Mouse (Mus musculus) hindbrain, postnatal 0 days (tissue): ENCODE measurements at regions not wholly inside any gene's neighbourhood (a gene's known extent, or its start where the extent isn't known, plus 50 kb on each side); places are given as distances from the start of the nearest gene placed in this dataset.
A peak's percentile ranks its signal among the peaks of the same experiment; 100 is the strongest.

Source experiments
- ATAC-seq: fragments of 200-750 bp; cut with Nextera tagmentation; 2 replicates; pipeline ENCODE4 v1.8.0; 2017; ENCODE audit warnings: mild to moderate bottlenecking, moderate TSS enrichment, moderate library complexity
- DNase-seq: peaks from one replicate; pipeline ENCODE4 v3.0.0-alpha.2; 2015; ENCODE audit warnings: low spot score
- H3K27ac ChIP-seq: fragments of 300-500 bp; sonication (generic); 2 replicates; pipeline ENCODE4 v1.5.1; 2014; ENCODE audit warnings: mild to moderate bottlenecking
- H3K27me3 ChIP-seq: fragments of 300-500 bp; sonication (generic); 2 replicates; pipeline ENCODE4 v1.6.1; 2014; ENCODE audit warnings: low read length, mixed read lengths; ENCODE audit not compliant: insufficient read depth
- H3K36me3 ChIP-seq: fragments of 300-500 bp; sonication (generic); 2 replicates; pipeline ENCODE4 v1.6.1; 2014; ENCODE audit warnings: low read length, mixed read lengths; ENCODE audit not compliant: insufficient read depth
- H3K4me1 ChIP-seq: fragments of 300-500 bp; sonication (generic); 2 replicates; pipeline ENCODE4 v1.6.1; 2014; ENCODE audit warnings: antibody characterized with exemption, low read length, mixed read lengths; ENCODE audit not compliant: insufficient read depth
- H3K4me2 ChIP-seq: fragments of 300-500 bp; sonication (generic); 2 replicates; pipeline ENCODE4 v1.6.1; 2014; ENCODE audit warnings: low read depth, mild to moderate bottlenecking, low read length, moderate library complexity, mixed read lengths
- H3K4me3 ChIP-seq: fragments of 300-500 bp; sonication (generic); 2 replicates; pipeline ENCODE4 v1.5.1; 2014; ENCODE audit warnings: low read length
- H3K9ac ChIP-seq: fragments of 300-500 bp; sonication (generic); replicated peaks from 2 replicates; pipeline ENCODE4 v1.6.1; 2014; ENCODE audit warnings: mild to moderate bottlenecking, low read length, moderate library complexity, mixed read lengths
- H3K9me3 ChIP-seq: fragments of 300-500 bp; sonication (generic); 2 replicates; pipeline ENCODE4 v1.6.1; 2016; ENCODE audit warnings: low read length, mixed read lengths
- CTCF ChIP-seq: IDR thresholded peaks from 2 replicates; pipeline ENCODE4 v1.5.1; 2016; ENCODE audit warnings: antibody characterized with exemption, control low read depth, low read depth
- WGBS: fragments of 180-500 bp; shearing (Covaris S2); extraction: QIAGEN DNeasy Blood & Tissue Kit; methylation state at CpG from one replicate; pipeline ENCODE4 v1.1.7; 2014; 5-methylcytosine and 5-hydroxymethylcytosine counted together

DNA sequence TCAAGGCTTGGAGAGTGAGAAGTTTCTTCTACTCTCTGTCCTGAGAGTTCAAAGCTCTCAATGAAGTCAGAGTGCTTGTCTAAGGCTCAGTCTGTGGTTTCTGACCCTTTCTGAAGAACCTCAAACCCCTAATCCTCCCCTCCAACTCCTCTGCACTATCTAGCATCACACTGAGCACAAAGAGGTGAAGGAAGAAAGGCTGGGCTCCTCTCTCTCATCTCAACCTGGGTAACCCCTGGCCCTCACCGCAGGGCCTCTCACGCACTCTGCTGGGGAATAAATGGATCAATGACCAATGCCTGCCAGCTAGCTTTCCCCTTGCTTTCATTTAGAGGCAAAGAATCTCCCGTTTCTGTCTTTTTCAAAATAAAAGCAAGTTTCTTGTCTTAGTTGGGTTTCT, 150.8 kb downstream of the Dad1 start:
- DNase-seq, result no peak
- TF ChIP-seq CTCF, result no peak
- 58% methylated on average over 3 of the region's 3 CpGs for WGBS

DNA sequence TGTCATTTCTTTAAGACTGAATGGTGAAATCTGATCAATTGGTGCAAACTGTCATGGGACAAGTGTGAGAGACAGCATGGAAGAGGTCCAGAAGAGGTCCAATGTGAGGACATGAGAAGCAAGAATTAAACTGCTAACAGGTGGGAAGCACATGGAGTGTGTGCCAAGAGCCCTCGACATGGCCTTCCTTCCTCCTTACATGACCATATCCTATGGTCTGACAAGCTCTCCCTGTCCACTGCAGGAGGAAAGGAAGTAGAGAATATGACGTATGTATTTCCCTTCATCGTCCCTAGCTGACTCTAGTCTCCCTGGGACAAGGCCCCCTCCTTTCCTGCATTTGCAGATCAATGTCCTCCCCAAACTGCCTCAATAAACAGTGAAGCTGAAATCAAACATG, 152.1 kb downstream of the Dad1 start:
- Histone ChIP-seq H3K9me3 (no peaks in the 10 kb centered on the region), H3K27ac (no peak overlapping the region), H3K9ac (no peak overlapping the region), H3K4me3 (no peak overlapping the region), H3K36me3 (no peaks in the 10 kb centered on the region), H3K27me3 (no peaks in the 10 kb centered on the region), H3K4me2 (no peak overlapping the region), H3K4me1 (no peaks in the 10 kb centered on the region)
- ATAC-seq (no peak), DNase-seq (no peak)
- 42% methylated on average over 3 of the region's 3 CpGs for WGBS
- no peak for TF ChIP-seq CTCF

More for the DNA sequence above, 150.8 kb downstream of the Dad1 start:
- ATAC-seq, result no peak
- Histone ChIP-seq H3K36me3 (no peaks in the 10 kb centered on the region), H3K27ac (no peak overlapping the region), H3K4me1 (peaks cover under 1% of the 10 kb centered on the region), H3K4me3 (no peak overlapping the region), H3K9me3 (no peaks in the 10 kb centered on the region), H3K4me2 (no peak overlapping the region), H3K27me3 (no peaks in the 10 kb centered on the region), H3K9ac (no peak overlapping the region)

GRCm38 (mm10) chr14:54099360-54099759, 154.5 kb downstream of the Dad1 start:
- 89% methylated on average over 6 of the region's 6 CpGs for WGBS
- Histone ChIP-seq H3K9ac (no peak overlapping the region), H3K27ac (no peak overlapping the region), H3K4me1 (no peaks in the 10 kb centered on the region), H3K9me3 (no peaks in the 10 kb centered on the region), H3K4me2 (no peak overlapping the region), H3K27me3 (no peaks in the 10 kb centered on the region), H3K36me3 (no peaks in the 10 kb centered on the region), H3K4me3 (no peak overlapping the region)
- no peak for DNase-seq
- ATAC-seq, result no peak
- TF ChIP-seq CTCF, result no peak

DNA sequence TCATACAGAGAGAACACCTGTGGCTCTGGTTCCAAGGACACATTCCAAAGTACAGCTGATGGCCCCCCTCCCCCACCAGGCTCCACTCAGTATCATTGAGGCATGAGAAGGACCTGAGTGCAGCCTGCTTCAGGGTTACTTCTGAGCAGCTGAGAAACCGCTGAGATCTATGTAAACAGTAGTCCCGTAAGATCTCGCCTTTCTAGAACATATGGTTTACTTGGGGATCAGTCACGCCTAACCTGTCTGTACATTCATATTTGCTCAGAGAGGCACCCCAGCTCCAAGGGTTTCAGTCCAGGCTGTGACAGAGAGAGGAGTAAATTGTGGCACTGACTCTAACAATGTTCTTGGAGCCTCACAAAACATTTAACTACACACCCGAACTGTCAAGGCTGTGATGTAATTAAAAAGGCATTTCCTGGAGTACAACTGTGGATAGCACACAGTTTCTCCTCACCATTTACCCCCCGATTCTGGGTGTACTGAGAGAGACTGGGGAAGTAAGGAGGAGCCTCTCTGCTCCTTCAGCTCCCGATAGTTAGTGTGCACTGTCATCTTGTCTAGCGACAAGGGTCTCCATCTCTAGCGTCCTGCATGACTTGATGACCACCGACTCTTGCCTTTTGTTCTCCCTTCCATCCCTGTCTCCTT, 155.7 kb downstream of the Dad1 start:
- Histone ChIP-seq H3K36me3 (no peaks in the 10 kb centered on the region), H3K9me3 (no peaks in the 10 kb centered on the region), H3K9ac (no peak overlapping the region), H3K4me2 (no peak overlapping the region), H3K4me1 (no peaks in the 10 kb centered on the region), H3K4me3 (no peak overlapping the region), H3K27ac (no peak overlapping the region), H3K27me3 (no peaks in the 10 kb centered on the region)
- no peak for TF ChIP-seq CTCF
- DNase-seq, result no peak
- 77% methylated on average over 10 of the region's 10 CpGs for WGBS
- ATAC-seq, result no peak

GRCm38 (mm10) chr14:54097026-54097425, 156.9 kb downstream of the Dad1 start:
- no peaks in the 10 kb centered on the region for H3K9me3 ChIP-seq
- no peak overlapping the region for H3K9ac ChIP-seq
- no peaks in the 10 kb centered on the region for H3K36me3 ChIP-seq
- no peak for DNase-seq
- no peak overlapping the region for H3K4me2 ChIP-seq
- H3K27me3 ChIP-seq, result no peaks in the 10 kb centered on the region
- no peak overlapping the region for H3K4me3 ChIP-seq
- WGBS, result 65% methylated on average over 2 of the region's 2 CpGs
- H3K27ac ChIP-seq, result no peak overlapping the region
- ATAC-seq, result no peak
- H3K4me1 ChIP-seq, result no peaks in the 10 kb centered on the region
- no peak for TF ChIP-seq CTCF

DNA sequence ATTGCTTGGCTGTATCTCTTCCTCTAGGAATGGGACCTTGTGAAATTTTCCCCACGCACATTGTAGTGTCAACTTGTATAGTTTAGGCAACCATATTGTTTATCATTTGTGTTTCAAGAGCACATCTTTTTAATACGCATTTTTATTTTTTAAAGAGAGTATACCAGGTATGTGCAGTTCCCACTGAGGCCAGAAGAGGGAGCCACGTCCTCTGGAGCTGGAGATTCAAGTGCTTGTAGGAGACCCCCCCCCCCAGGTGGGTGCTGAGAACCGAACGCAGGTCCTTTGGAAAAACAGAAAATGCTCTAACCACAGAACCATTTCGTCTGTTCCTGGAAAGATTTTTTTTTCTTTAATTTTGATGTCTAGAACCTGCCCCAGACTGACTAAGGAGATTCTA, 161.5 kb downstream of the Dad1 start:
- ATAC-seq (no peak), DNase-seq (no peak)
- no peak overlapping the region for H3K9ac ChIP-seq
- H3K36me3 ChIP-seq, result no peaks in the 10 kb centered on the region
- H3K27me3 ChIP-seq, result no peaks in the 10 kb centered on the region
- no peaks in the 10 kb centered on the region for H3K9me3 ChIP-seq
- no peak overlapping the region for H3K27ac ChIP-seq
- TF ChIP-seq CTCF, result 0 out of 2 replicates have a peak, but pooled peaks have one; percentile 23
- H3K4me1 ChIP-seq, result no peaks in the 10 kb centered on the region
- H3K4me3 ChIP-seq, result no peak overlapping the region
- WGBS, result 86% methylated on average over 6 of the region's 6 CpGs
- H3K4me2 ChIP-seq, result no peak overlapping the region

- Histone ChIP-seq H3K36me3 (no peaks in the 10 kb centered on the region), H3K27me3 (no peaks in the 10 kb centered on the region), H3K9ac (no peak overlapping the region), H3K4me2 (no peak overlapping the region), H3K4me1 (no peaks in the 10 kb centered on the region), H3K4me3 (no peak overlapping the region), H3K9me3 (no peaks in the 10 kb centered on the region), H3K27ac (no peak overlapping the region)
- WGBS, result 57% methylated on average over 11 of the region's 11 CpGs
- ATAC-seq (no peak), DNase-seq (no peak)
- no peak for TF ChIP-seq CTCF
Measured at GRCm38 (mm10) chr14:54086660-54087059, 167.2 kb downstream of the Dad1 start.
